Mouse (Mus musculus) midbrain, postnatal 0 days (tissue): ENCODE results near the gene Zfp40. TPM values are rescaled to one million over a fixed set of nuclear protein-coding genes. Genes with fewer than 3 reads are reported as not detected.
"Not testable (repeated sequence)": the region's sequence is repeated elsewhere in the genome, so short reads cannot be mapped to it uniquely, and the experiment has no call there.

Experiments
- ATAC-seq: fragments of 200-750 bp; cut with Nextera tagmentation; 2 replicates; pipeline ENCODE4 v1.8.0; 2017; ENCODE audit warnings: moderate number of reproducible peaks, mild to moderate bottlenecking, moderate TSS enrichment, moderate library complexity; ENCODE audit not compliant: low FRiP score
- DNase-seq: peaks from one replicate; pipeline ENCODE4 v3.0.0-alpha.2; 2015; ENCODE audit warnings: low spot score
- H3K27ac ChIP-seq: fragments of 300-500 bp; sonication (generic); 2 replicates; pipeline ENCODE4 v1.5.1; 2014; ENCODE audit warnings: low read depth, mild to moderate bottlenecking, low read length, mixed read lengths
- H3K27me3 ChIP-seq: fragments of 300-500 bp; sonication (generic); 2 replicates; pipeline ENCODE4 v1.6.1; 2014; ENCODE audit warnings: low read length, control low read depth, mixed read lengths; ENCODE audit not compliant: insufficient read depth
- H3K36me3 ChIP-seq: fragments of 300-500 bp; sonication (generic); 2 replicates; pipeline ENCODE4 v1.6.1; 2014; ENCODE audit warnings: low read length, control low read depth, mixed read lengths; ENCODE audit not compliant: insufficient read depth
- H3K4me1 ChIP-seq: fragments of 300-500 bp; sonication (generic); 2 replicates; pipeline ENCODE4 v1.6.1; 2014; ENCODE audit warnings: mild to moderate bottlenecking, control low read depth, antibody characterized with exemption, low read length, mixed read lengths; ENCODE audit not compliant: insufficient read depth
- H3K4me2 ChIP-seq: fragments of 300-500 bp; sonication (generic); 2 replicates; pipeline ENCODE4 v1.6.1; 2014; ENCODE audit warnings: low read depth, mild to moderate bottlenecking, low read length, mixed read lengths; ENCODE audit not compliant: poor library complexity, severe bottlenecking
- H3K4me3 ChIP-seq: fragments of 300-500 bp; sonication (generic); 2 replicates; pipeline ENCODE4 v1.5.1; 2014; ENCODE audit warnings: low read depth, mild to moderate bottlenecking, low read length, moderate library complexity
- H3K9ac ChIP-seq: fragments of 300-500 bp; sonication (generic); replicated peaks from 2 replicates; pipeline ENCODE4 v1.6.1; 2014; ENCODE audit warnings: mild to moderate bottlenecking, low read length, moderate library complexity, mixed read lengths; ENCODE audit not compliant: poor library complexity, severe bottlenecking
- H3K9me3 ChIP-seq: fragments of 300-500 bp; sonication (generic); 2 replicates; pipeline ENCODE4 v1.6.1; 2016; ENCODE audit warnings: low read length, control low read depth
- CTCF ChIP-seq: IDR thresholded peaks from 2 replicates; pipeline ENCODE4 v1.5.1; 2016; ENCODE audit warnings: antibody characterized with exemption, mild to moderate bottlenecking
- WGBS: fragments of 180-500 bp; shearing (Covaris S2); extraction: QIAGEN DNeasy Blood & Tissue Kit; methylation state at CpG from one replicate; pipeline ENCODE4 v1.1.7; 2014; 5-methylcytosine and 5-hydroxymethylcytosine counted together
- polyA plus RNA-seq: library from polyadenylated mRNA; unstranded; fragments of >200 nt; fragmentation: Nextera tagmentation; extraction: Ambion mirVana; gene quantifications from 2 replicates; pipeline ENCODE4 v1.2.1, GENCODE M21; 2015
- total RNA-seq: library from RNA; depleted of rRNA; stranded (reverse); fragments of >200 nt; gene quantifications from 2 replicates; pipeline ENCODE4 v1.2.3, GENCODE M21; 2014; rRNA removed

Gene Zfp40
- total RNA-seq (21.0 and 22.1 TPM in 2 replicates), polyA plus RNA-seq (19.8 TPM in 2 replicates)

DNA sequence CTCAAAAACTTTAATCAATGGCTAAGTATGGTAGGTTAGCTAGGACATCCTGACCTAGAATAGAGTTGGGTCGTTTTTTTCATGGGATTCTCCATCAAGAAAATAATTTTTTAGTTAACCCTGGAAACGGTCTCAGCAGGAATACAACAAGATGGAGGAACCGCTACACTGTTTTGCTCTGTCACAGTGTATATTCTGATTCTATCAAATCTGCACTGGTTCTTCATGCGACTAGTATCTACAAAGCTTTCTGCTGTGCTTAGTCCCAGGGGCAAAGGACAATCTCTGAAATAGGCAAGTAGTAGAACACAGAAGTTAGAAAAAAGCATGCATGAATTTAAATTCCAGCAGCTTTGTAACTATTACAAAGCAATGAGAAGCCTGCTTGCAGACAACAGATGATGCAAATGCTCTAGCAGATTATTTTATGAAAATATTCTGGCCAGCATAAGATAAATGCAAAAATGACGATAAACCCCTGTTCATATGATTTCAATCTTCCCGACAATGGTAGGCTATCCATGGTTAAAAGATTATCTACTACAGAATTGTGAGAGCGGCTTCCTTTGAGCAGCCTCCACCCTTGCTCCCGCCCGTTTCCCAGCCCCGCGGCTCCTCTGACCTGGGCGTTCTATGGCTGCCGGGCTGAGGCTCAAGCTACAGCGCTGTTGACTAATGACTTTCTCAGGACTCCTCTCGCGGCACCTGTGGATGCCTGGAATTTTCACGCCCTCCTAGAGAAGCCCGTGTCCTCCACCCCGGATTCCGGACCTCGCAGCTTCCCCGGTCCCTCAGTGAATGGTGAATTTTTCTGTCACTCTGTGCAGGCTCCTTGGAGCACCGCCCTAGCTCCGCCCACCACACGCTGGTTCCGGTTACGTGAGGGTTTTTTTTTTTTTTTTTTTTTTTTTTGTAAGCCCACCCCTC lies at the start of gene Zfp40:
Zfp40 (minus strand) TSS at position 800 of the 927 bp plus-strand sequence.
- peak; percentile 95 for DNase-seq
- 1% methylated on average over 27 of the region's 27 CpGs for WGBS
- ATAC-seq, result peak; percentile 100

DNA sequence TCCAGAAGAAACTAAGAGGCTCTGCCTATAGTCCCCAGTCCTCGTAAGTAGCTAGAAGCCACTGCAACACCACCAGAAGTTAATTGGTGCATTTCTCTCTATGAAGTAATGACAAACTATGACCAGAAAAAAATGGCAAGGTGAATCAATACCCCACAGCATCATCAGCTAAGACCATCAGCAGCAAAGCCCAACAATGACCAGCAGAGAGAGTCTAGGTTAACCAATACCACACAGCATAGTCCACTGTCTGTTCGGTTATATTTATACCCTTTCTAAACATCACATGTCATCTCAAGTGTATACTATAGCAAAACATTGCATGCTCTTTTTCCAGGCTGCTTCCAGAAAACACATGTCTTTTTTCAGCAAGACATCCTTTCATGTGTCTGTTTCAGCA lies 25.3 kb upstream of the Zfp40 start:
- WGBS, result 85% methylated on average over 2 of the region's 2 CpGs
- Histone ChIP-seq H3K9ac (no peak overlapping the region), H3K27ac (no peak overlapping the region), H3K9me3 (0 out of 2 replicates have a peak, but pooled peaks cover 4% of the 10 kb centered on the region), H3K4me2 (no peak overlapping the region), H3K36me3 (no peaks in the 10 kb centered on the region), H3K4me3 (no peak overlapping the region), H3K27me3 (no peaks in the 10 kb centered on the region), H3K4me1 (no peaks in the 10 kb centered on the region)
- no peak for TF ChIP-seq CTCF
- ATAC-seq, result no peak
- no peak for DNase-seq

More for the DNA sequence above, at the start of gene Zfp40:
- Histone ChIP-seq H3K36me3 (no peaks in the 10 kb centered on the region), H3K9me3 (no peaks in the 10 kb centered on the region), H3K4me1 (no peaks in the 10 kb centered on the region; the same call in 1 of the 2 replicates), H3K4me3 (peak within 1 kb of the TSS; percentile 74), H3K27me3 (no peaks in the 10 kb centered on the region), H3K9ac (peak within 1 kb of the TSS; percentile 80), H3K4me2 (peak within 1 kb of the TSS; percentile 83), H3K27ac (peak within 1 kb of the TSS; percentile 77)
- TF ChIP-seq CTCF, result no peak

DNA sequence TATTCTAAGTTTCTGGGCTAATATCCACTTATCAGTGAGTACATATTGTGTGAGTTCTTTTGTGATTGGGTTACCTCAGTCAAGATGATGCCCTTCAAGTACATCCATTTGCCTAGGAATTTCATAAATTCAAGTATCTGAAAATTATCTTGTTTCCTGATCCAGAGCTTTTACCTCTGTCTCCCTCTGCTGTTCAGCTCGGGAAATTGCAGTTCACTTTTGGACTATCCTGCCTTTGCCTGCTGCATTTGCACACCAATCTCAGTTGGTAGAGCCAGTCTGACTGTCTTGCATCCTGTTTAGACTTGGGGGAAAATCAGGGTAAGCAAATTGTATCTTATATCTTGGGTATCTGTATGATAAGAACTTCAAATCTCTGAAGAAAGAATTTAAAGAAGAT lies 6.8 kb upstream of the Zfp40 start:
- H3K4me3 ChIP-seq, H3K27me3 ChIP-seq, ATAC-seq, H3K4me2 ChIP-seq, H3K36me3 ChIP-seq, H3K9me3 ChIP-seq, H3K4me1 ChIP-seq, H3K27ac ChIP-seq, H3K9ac ChIP-seq: not testable (repeated sequence)
- 3% methylated on average over 1 of the region's 1 CpGs for WGBS
- peak; percentile 17 for DNase-seq
- peak; percentile 71 for TF ChIP-seq CTCF

DNA sequence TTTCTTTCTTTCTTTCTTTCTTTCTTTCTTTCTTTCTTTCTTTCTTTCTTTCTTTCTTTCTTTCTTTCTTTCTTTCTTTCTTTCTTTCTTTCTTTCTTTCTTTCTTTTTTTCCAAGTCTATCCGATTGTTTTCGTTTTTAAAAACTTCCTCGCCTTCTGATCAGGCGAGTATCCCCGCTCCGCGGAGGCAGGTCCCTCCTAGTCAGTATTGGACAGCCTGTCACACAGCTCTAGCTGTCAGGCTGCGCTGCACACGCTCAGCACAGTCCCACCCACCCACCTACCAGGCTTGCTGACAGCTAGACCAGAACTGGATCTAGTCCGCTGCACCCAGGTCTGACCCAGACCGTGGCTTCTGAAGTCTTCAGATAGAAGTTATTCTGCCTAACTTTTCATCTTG lies 389 bp upstream of the Zfp40 start:
- 0 out of 2 replicates have a peak overlapping the region, but pooled peaks have one; percentile 32 for H3K27ac ChIP-seq
- no peaks in the 10 kb centered on the region for H3K36me3 ChIP-seq
- WGBS, result 0% methylated on average over 11 of the region's 11 CpGs
- ATAC-seq (peak; percentile 87), DNase-seq (peak; percentile 60)
- peak overlapping the region; percentile 83 for H3K4me2 ChIP-seq
- no peak for TF ChIP-seq CTCF
- H3K27me3 ChIP-seq, result no peaks in the 10 kb centered on the region
- no peaks in the 10 kb centered on the region for H3K9me3 ChIP-seq
- H3K9ac ChIP-seq, result 0 out of 2 replicates have a peak overlapping the region, but pooled peaks have one; percentile 39
- no peaks in the 10 kb centered on the region; the same call in 1 of the 2 replicates for H3K4me1 ChIP-seq
- peak overlapping the region; percentile 74 for H3K4me3 ChIP-seq

DNA sequence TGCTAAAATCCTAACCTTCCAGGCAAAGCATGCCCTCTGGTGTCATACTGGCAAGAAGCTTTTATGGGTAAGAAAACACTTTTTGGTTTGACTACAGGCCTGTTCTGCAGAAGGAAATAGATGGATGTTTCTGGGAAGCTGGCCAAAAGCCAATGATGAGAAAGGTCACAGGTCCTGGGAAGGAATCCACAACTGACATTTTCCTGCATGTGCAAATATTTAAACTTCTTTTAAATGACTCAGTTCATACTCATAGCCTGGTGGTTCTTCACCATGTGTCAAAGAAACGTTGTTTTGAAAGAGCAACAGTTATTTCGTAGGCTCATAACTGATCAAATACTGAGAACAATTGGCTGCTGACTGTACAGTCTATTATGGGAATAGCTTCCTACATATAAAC lies 5.4 kb downstream of the Zfp40 start:
- H3K9me3 ChIP-seq, result no peaks in the 10 kb centered on the region
- H3K4me1 ChIP-seq, result no peaks in the 10 kb centered on the region; the same call in 1 of the 2 replicates
- H3K4me3 ChIP-seq, result no peak overlapping the region
- no peaks in the 10 kb centered on the region for H3K27me3 ChIP-seq
- no peak overlapping the region for H3K27ac ChIP-seq
- DNase-seq (no peak), ATAC-seq (no peak)
- TF ChIP-seq CTCF, result no peak
- H3K36me3 ChIP-seq, result peaks cover 16% of the 10 kb centered on the region
- 83% methylated on average over 2 of the region's 2 CpGs for WGBS
- H3K4me2 ChIP-seq, result no peak overlapping the region
- no peak overlapping the region for H3K9ac ChIP-seq

Other genes starting within 250 kb of the Zfp40 start
- not detected in 2 replicates for gene Vmn2r-ps130, start 132.1 kb downstream of the Zfp40 start, total RNA-seq
- not detected in 2 replicates for gene Vmn2r-ps130, start 132.1 kb downstream of the Zfp40 start, polyA plus RNA-seq
- gene Vmn2r114, start 119.3 kb upstream of the Zfp40 start, total RNA-seq, result not detected in 2 replicates
- gene Vmn2r114, start 119.3 kb upstream of the Zfp40 start, polyA plus RNA-seq, result not detected in 2 replicates
- not detected in 2 replicates for gene Vmn2r115, start 150.5 kb upstream of the Zfp40 start, total RNA-seq
- not detected in 2 replicates for gene Vmn2r115, start 150.5 kb upstream of the Zfp40 start, polyA plus RNA-seq
- gene Vmn2r116, start 191.4 kb upstream of the Zfp40 start, total RNA-seq, result not detected in 2 replicates
- not detected in 2 replicates for gene Vmn2r116, start 191.4 kb upstream of the Zfp40 start, polyA plus RNA-seq